Mouse (Mus musculus) kidney, postnatal 36 days (tissue): ENCODE measurements around the gene Tmeff2.

ENCODE experiments used
- DNase-seq, 2 experiments: peaks; one replicate each; pipeline ENCODE4 v3.0.0; 2021 to 2022; ENCODE audit warnings: mixed read lengths in 2 of 2

Tmeff2 gene

DNA sequence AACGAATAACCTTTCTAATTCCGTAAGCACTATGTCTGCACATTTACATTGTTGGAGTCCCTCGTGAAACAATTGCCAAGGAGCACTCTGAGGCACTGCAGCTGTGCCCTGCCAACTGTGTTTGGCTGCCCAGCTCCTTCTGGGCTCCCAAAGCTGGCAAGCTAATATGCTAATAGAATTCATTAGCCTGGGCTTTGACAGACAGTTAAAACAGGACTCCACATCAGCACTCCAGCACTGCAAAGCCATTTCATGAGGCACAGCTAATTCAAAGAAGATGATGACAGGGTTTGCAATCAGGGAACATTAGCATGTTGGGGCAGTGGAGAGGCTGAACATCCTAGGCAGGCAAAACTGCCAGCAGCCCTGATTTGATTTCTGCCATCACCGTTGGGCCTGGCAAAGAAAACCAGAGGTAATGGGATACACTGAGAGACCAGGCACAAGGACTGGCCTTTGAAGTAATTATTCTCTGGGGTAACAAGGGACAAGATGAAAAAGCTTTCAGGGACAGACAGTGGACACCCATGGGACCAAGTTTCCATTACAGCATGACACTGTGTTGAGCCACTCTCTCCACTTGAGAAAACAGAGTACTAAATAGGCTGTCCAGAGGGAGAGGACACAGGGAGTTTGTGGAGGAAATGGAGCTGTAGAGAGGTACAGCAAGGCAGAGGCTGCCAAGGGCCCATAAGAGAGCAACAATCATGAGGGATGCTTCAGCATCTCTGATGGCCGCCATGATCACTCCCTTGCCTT lies 316.0 kb downstream of the Tmeff2 start:
- no peak for DNase-seq

GRCm38 (mm10) chr1:51217227-51217626 lies 316.8 kb downstream of the Tmeff2 start:
- no peak for DNase-seq

- no peak for DNase-seq
These were observed 324.7 kb downstream of the Tmeff2 start for GRCm38 (mm10) chr1:51225156-51225555.
